Comparison of ENCODE assay signal across 16 mouse cellular contexts in the genomic region with DNA sequence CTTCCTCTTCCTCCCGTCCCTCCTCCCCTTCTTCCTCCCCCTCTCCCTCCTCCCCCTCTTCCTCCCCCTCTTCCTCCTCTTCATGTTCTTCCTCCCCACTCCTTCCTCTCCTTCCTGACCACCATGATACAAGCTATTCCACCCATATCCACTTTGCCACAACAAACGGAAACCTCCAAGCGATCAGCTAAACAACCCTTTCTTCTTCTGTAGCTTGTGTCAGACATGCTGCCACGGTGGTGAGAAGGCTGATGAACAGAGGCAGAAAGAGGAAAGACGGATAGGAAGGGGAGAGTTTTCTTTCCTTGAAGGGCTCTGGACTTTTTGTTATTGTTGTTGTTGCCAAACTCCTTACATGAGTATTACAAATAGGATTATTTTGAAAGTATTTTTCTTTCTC.
"Had no signal": no experiment of that assay in that cellular context is flagged by ENCODE, and none has a peak within 500 bp of the region (broad histone marks: within the 10 kb centered on the region; RNA-seq: fewer than 3 reads in every experiment).

No protein-coding gene starts in this region.

- H3K27ac ChIP-seq: liver, embryonic 14.5 days; midbrain, embryonic 10.5 days; midbrain, embryonic 13.5 days; midbrain, embryonic 15.5 days; neural tube, embryonic 12.5 days; stomach, embryonic 15.5 days; stomach, postnatal 0 days had no signal

- H3K9ac ChIP-seq: liver, embryonic 14.5 days; lung, embryonic 14.5 days; midbrain, embryonic 13.5 days; midbrain, embryonic 15.5 days; neural tube, embryonic 12.5 days; stomach, embryonic 15.5 days had no signal

- ATAC-seq: midbrain, embryonic 13.5 days; midbrain, embryonic 15.5 days had no signal

- H3K4me1 ChIP-seq: midbrain, embryonic 10.5 days; midbrain, embryonic 13.5 days; midbrain, embryonic 15.5 days; neural tube, embryonic 12.5 days; stomach, embryonic 15.5 days had no signal

- H3K9me3 ChIP-seq: midbrain, embryonic 10.5 days; midbrain, embryonic 13.5 days; midbrain, embryonic 15.5 days; neural tube, embryonic 12.5 days; stomach, embryonic 15.5 days had no signal

- DNase-seq: lung, adult 18-20 months; lung, embryonic 14.5 days; lung, postnatal 10 days; lung, postnatal 4 days; right cerebral cortex, postnatal 14 days; thymus, adult 2 months; thymus, postnatal 25 days; thymus, postnatal 4 days had no signal

- H3K27me3 ChIP-seq: midbrain, embryonic 13.5 days; midbrain, embryonic 15.5 days; neural tube, embryonic 12.5 days; stomach, embryonic 15.5 days had no signal

- H3K36me3 ChIP-seq: midbrain, embryonic 10.5 days; midbrain, embryonic 13.5 days; midbrain, embryonic 15.5 days; neural tube, embryonic 12.5 days; stomach, embryonic 15.5 days had no signal

- H3K4me2 ChIP-seq: lung, embryonic 14.5 days; midbrain, embryonic 13.5 days; midbrain, embryonic 15.5 days; neural tube, embryonic 12.5 days; stomach, embryonic 15.5 days had no signal

- H3K4me3 ChIP-seq: midbrain, embryonic 10.5 days; midbrain, embryonic 13.5 days; midbrain, embryonic 15.5 days; myocyte; neural tube, embryonic 12.5 days; stomach, embryonic 15.5 days had no signal
